Mouse (Mus musculus) sigmoid colon, adult 10 weeks (tissue): ENCODE measurements around the gene Mlycd. TPM values are rescaled to one million over a fixed set of nuclear protein-coding genes. Genes with fewer than 3 reads are reported as not detected.

Source experiments
- polyA plus RNA-seq: library from polyadenylated mRNA; stranded (reverse); fragments of 350-450 nt; fragmentation: Illumina TruSeq; extraction: RNeasy Lipid Tissue Mini Kit (QIAGEN cat#74804); gene quantifications from one replicate; pipeline ENCODE4 v1.2.3, GENCODE M21; 2014; ENCODE audit warnings: low read depth, low replicate concordance

Gene Mlycd
- polyA plus RNA-seq = 0.69 TPM

GRCm38 (mm10) chr8:119394524-119395026, at the start of gene Mlycd:
Gene Mlycd, plus strand, starts transcription at chr8:119394878.

DNA sequence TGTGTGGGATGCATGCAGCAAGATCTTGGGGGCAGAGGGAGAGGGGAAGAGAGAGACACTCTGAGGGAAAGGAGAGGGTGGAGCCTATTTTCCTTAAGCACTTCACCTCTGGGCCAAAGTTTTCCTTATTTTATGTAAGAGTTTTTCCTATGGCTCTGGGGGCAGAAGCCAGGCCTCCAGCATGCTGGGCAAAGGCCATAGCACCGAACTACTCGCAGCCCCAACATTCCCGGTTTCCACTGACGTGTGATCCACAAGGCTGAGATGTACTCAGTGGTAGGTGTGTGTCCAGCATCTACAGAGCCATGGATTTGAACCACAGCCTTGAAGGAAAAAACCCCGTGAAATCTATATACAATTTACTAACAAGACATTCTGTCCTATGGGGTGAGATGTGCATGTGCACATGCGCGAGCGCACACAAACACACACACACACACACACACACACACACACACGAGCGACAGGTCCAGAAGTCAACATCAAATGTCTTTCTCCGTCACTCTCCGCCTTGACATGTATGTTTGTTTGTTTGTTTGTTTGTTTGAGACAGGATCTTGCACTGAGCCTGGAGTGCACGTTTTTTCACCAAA, 39.0 kb downstream of the Mlycd start, which contains the start of gene Osgin1:
TSS of gene Osgin1 (plus strand) at position 543 of the 593 bp plus-strand sequence.

GRCm38 (mm10) chr8:119446211-119446989, 51.7 kb downstream of the Mlycd start, which contains the start of gene Necab2:
Gene Necab2, plus strand, starts transcription at chr8:119446719.

Other genes starting within 250 kb of the Mlycd start
- 177 TPM for gene Hsbp1, start 50.4 kb upstream of the Mlycd start, polyA plus RNA-seq
- gene Osgin1, start 39.2 kb downstream of the Mlycd start, polyA plus RNA-seq = not detected
- gene Necab2, start 51.8 kb downstream of the Mlycd start, polyA plus RNA-seq = not detected
- gene Slc38a8, start 106.8 kb downstream of the Mlycd start, polyA plus RNA-seq = not detected
- 46.7 TPM for gene Mbtps1, start 163.9 kb downstream of the Mlycd start, polyA plus RNA-seq
- gene Hsdl1, start 180.3 kb downstream of the Mlycd start, polyA plus RNA-seq = 11.4 TPM
- gene Dnaaf1, start 180.4 kb downstream of the Mlycd start, polyA plus RNA-seq = 0.19 TPM
- not detected for gene Taf1c, start 210.3 kb downstream of the Mlycd start, polyA plus RNA-seq
- not detected for gene Adad2, start 217.9 kb downstream of the Mlycd start, polyA plus RNA-seq
- gene Kcng4, start 240.8 kb downstream of the Mlycd start, polyA plus RNA-seq = 0.09 TPM